Mouse (Mus musculus): ENCODE measurements around the gene Cryzl1.

Gene Cryzl1

DNA sequence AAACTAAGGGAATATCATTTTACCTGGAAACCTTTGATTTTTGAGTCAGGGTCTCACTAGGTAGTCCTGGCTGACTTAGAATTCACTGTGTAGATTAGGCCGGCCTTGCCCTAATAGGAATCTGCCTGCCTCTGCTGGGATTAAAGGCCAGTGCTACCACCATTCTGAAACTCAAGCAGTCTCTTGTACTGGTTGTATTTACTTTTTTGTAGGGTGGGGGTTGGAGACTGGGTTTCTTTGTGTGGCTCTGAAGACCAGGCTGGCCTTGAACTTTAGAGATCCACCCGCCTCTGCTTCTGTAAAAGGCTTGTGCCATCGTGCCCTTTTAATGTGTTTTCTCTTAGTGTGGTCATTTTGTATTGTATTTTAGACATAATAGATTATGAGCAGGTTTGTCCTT is 79.5 kb downstream of the Cryzl1 start:
- in situ Hi-C loops (cut with MboI; ENCODE audit: unreplicated experiment in 2 of 2) = loop anchor here in 1 of 2 experiments (5.0 kb wide), 1 partner anchor 33 kb away; no protein-coding TSS in a partner anchor

DNA sequence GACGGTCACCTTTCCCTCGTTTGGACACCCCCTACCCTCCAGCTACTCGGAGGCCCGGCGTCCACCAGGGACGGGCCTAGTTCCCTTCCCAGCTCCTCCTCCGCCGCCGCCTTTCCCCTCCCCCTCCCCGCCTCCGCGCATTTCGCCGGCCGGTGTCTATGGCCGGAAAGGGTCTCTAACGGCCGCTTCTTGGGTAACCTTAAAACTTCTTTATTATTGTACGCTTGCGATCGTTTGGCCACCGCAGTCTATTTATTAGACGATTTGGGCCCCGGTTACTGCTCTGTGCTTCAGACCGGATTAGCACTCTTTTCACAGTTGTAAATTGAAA is 80.6 kb downstream of the Cryzl1 start:
- in situ Hi-C loops (cut with MboI; ENCODE audit: unreplicated experiment in 2 of 2) = loop anchor here in 1 of 2 experiments (5.0 kb wide), 1 partner anchor 34 kb away; no protein-coding TSS in a partner anchor

DNA sequence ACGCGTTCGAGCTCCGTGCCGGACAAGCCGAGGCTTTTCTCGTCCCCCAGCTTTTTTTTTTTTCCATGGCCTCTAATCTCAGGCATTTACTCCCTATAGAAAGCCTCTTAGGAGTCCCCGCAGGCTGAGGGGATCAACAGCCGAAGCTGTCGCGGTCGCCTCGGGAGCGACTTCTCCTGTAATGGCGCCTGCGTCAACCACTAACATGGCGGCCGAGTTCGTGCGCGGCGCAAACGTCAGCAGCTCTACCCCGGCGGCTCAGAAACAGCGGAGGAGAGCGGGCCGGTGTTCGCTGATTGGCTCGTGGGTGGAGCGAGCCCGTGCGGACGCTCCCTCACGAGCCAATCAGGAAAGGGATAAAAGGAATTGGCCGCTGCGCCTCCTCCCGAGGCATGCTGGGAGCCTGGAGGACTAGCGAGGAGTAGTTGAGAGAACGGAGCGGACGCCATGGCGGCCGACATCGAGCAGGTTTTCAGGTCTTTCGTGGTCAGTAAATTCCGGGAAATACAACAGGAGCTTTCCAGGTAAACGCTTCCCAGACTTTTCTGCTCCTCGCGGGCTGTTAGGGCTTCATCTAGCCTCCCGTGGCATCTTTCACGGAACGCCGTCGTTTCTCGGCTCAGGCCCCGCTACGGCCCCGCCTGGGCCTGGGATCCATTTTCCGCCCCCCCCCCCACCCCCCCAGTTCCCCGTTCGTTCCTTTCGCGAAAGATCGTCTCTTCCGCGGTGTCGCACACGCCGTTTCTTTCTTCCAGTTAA is 81.1 kb downstream of the Cryzl1 start, which contains the start of gene Son:
TSS of gene Son (plus strand) at position 46 of the 759 bp plus-strand sequence.
- in situ Hi-C loops (cut with MboI; ENCODE audit: unreplicated experiment in 2 of 2) = loop anchor here in 1 of 2 experiments (5.0 kb wide), 1 partner anchor 35 kb away; no protein-coding TSS in a partner anchor

DNA sequence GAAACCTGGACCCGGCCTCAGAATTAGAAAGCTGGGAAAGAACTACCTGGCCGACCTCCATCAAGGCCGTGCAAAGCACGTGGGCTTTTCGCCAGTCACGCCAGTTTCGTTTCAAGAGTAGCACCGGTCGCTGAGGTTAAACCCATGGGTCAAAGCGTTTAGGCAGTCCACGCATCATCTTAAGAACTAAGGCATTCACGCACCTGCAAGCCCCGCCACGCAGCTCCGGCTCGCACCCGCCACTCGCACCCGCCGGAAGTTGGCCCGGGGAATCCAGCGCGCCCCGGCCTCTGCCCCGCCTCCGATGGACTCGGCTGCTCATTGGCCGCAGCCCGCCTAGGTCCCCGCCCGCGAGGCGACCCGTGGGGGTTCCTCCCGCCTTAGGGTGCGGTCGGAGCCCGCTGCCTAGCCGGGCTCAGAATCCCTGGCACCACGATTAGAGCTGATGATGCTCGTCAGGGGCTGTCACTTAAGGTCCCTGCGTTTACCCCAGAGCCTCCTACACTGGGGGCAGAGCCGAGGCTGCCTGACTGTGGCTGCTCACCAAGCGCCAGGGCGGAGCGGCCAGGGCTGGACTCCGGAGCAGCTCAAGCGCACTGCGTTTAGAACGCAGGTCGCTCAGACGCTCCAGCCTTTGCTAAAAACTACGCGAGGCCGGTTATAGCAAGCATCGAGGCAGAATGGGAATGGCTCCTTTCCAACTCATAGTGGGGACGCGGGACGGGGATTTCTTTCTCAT is 81.9 kb downstream of the Cryzl1 start, which contains the start of gene Gart:
TSS of gene Gart (minus strand) at position 272 of the 739 bp plus-strand sequence.
- in situ Hi-C loops (cut with MboI; ENCODE audit: unreplicated experiment in 2 of 2) = loop anchor here in 1 of 2 experiments (5.0 kb wide), 1 partner anchor 35 kb away; no protein-coding TSS in a partner anchor

DNA sequence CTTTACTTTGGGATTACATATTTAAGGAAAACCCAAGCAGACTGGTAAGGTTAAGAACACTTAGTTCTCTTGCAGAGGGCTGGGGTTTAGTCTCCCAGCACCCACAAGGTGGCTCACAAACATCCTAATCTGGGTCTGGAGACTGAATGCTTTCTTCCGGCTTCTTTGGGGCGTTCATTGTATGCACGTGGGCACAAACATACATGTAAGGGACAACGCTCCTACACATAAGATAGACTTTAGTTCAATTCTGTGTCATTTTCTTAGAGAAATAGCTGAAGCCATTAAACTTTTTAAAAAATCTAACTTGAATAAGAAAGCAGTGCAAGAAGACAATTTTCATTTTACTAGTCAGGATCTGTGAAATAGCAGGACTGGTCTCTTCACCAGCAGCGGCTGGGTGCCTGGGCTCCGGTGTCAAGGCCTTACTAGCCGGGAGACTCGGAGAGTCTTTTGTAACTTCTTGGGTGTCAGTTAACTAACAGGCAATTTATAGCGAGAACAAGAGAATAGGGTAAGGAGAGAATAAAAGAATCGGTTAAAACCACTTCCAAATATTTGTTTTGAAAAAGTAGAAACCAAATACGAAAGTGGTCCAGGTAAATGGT is 82.7 kb downstream of the Cryzl1 start:
- in situ Hi-C loops (cut with MboI; ENCODE audit: unreplicated experiment in 2 of 2) = loop anchor here in 1 of 2 experiments (5.0 kb wide), 1 partner anchor 36 kb away; no protein-coding TSS in a partner anchor

DNA sequence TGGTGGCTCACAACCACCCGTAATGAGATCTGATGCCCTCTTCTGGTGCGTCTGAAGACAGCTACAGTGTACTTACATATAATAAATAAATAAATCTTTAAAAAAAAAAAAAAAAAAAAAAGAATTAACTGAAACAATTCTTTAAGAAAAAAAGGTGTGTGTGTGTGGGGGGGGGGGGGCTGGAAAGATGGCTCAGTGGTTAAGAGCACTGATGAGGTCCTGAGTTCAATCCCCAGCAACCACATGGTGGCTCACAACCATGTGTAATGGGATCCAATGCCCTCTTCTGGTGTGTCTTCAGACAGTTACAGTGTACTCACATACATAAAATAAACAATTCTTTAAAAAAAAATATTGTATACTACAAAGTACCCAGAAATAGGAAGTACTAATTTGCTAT is 83.4 kb downstream of the Cryzl1 start:
- in situ Hi-C loops (cut with MboI; ENCODE audit: unreplicated experiment in 2 of 2) = loop anchor here in 1 of 2 experiments (5.0 kb wide), 1 partner anchor 37 kb away; no protein-coding TSS in a partner anchor

DNA sequence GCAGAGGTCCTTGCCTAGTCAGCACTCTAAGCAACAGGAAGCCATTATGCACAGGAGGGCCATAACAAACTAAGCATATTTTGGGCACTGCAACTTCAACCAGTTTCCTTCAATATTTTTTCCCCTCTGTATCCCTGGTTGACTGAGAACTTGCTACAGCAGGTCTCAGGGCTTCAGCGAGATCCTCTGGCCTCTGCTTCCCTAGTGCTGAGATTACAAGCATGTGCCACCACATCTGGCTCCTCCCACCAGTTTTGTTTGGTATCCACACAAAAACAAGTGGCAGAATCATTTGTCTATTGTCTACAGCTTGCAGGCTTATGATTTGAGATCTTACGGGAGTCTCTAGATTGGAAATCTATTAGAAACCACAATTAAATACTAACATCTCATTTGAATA is 83.9 kb downstream of the Cryzl1 start:
- in situ Hi-C loops (cut with MboI; ENCODE audit: unreplicated experiment in 2 of 2) = loop anchor here (5.0 kb wide), 2 partner anchors 37 to 38 kb away; no protein-coding TSS in a partner anchor

DNA sequence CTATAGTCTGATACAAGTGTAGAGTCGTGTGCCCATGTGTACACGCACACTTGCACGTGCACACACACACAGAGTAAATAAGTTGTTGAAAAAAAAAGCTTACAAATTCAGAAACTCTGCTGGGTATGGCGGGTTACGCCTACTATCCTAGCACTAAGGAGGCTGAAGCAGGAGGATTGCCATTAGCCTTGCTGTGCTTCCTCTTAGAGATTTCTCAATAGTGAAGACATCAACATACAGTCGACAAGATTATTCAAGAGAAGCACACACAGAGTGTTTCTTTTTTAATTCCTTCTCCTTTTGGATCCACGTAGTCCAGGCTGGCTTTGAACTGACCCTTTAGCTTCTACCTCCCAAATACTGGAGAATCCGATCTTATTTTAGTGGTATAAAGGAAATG is 88.6 kb downstream of the Cryzl1 start:
- in situ Hi-C loops (cut with MboI; ENCODE audit: unreplicated experiment in 2 of 2) = loop anchor here in 1 of 2 experiments (5.0 kb wide), 1 partner anchor 33 kb away; no protein-coding TSS in a partner anchor

DNA sequence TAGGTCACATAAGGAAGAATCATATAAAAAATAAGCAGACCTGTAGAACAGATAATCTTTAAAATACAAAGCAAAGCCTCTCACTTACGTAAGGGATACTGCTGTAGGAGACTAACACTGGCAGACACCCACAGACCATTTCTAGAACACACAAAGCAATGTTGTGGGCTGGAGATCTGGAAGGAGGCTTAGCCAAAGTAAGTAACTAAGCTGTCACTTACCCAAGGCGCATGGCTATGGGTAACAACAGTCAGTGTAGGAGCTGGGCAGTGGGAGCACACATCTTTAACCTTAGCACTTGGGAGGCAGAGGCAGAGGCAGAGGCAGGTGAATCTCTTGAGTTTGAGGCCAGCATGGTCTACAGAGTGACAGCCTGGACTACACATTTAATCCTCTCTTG is 89.1 kb downstream of the Cryzl1 start:
- in situ Hi-C loops (cut with MboI; ENCODE audit: unreplicated experiment in 2 of 2) = loop anchor here in 1 of 2 experiments (5.0 kb wide), 1 partner anchor 32 kb away; no protein-coding TSS in a partner anchor
